Mouse (Mus musculus) common myeloid progenitor, adult 5-6 weeks (primary cell): ENCODE measurements at regions not wholly inside any gene's neighbourhood (a gene's known extent, or its start where the extent isn't known, plus 50 kb on each side); places are given as distances from the start of the nearest gene placed in this dataset.

Experiments
- ATAC-seq: replicated peaks from 2 replicates; pipeline ENCODE4 v1.8.0; 2016; ENCODE audit warnings: low read depth, mild to moderate bottlenecking, moderate TSS enrichment, inconsistent platforms; ENCODE audit not compliant: poor library complexity, severe bottlenecking

GRCm38 (mm10) chr1:190639846-190640245 lies 271.7 kb downstream of the Rps6kc1 start:
- ATAC-seq = no peak

GRCm38 (mm10) chr1:190634935-190635334 lies 276.6 kb downstream of the Rps6kc1 start:
- ATAC-seq = no peak

GRCm38 (mm10) chr1:190631641-190632040 lies 279.9 kb downstream of the Rps6kc1 start:
- ATAC-seq = no peak

GRCm38 (mm10) chr1:190630193-190630592 lies 281.4 kb downstream of the Rps6kc1 start:
- no peak for ATAC-seq

- ATAC-seq = no peak
These were observed 287.7 kb downstream of the Rps6kc1 start for GRCm38 (mm10) chr1:190623916-190624315.

- no peak for ATAC-seq
These were observed 311.1 kb downstream of the Rps6kc1 start for GRCm38 (mm10) chr1:190600425-190600824.

GRCm38 (mm10) chr1:190599622-190600021 lies 311.9 kb downstream of the Rps6kc1 start:
- no peak for ATAC-seq

GRCm38 (mm10) chr1:190596209-190596608 lies 315.4 kb downstream of the Rps6kc1 start:
- no peak for ATAC-seq

- no peak for ATAC-seq
These were observed 319.9 kb downstream of the Rps6kc1 start for GRCm38 (mm10) chr1:190591621-190592020.

- no peak for ATAC-seq
These were observed 322.0 kb downstream of the Rps6kc1 start for GRCm38 (mm10) chr1:190589586-190589985.

GRCm38 (mm10) chr1:190583272-190583671 lies 328.3 kb downstream of the Rps6kc1 start:
- ATAC-seq = no peak

GRCm38 (mm10) chr1:190580653-190581052 lies 330.9 kb downstream of the Rps6kc1 start:
- no peak for ATAC-seq

- ATAC-seq = no peak
These were observed 340.6 kb downstream of the Rps6kc1 start for GRCm38 (mm10) chr1:190570981-190571380.

GRCm38 (mm10) chr1:190570563-190570962 lies 341.0 kb downstream of the Rps6kc1 start:
- ATAC-seq = no peak

GRCm38 (mm10) chr1:190566744-190567143 lies 344.8 kb downstream of the Rps6kc1 start:
- ATAC-seq = no peak

GRCm38 (mm10) chr1:190562865-190563457 lies 348.6 kb downstream of the Rps6kc1 start:
- no peak for ATAC-seq

GRCm38 (mm10) chr1:190560086-190560485 lies 351.5 kb downstream of the Rps6kc1 start:
- ATAC-seq = no peak

- no peak for ATAC-seq
These were observed 369.7 kb downstream of the Rps6kc1 start for GRCm38 (mm10) chr1:190541892-190542291.

GRCm38 (mm10) chr1:190532879-190533676 lies 362.6 kb upstream of the Prox1 start:
- no peak for ATAC-seq

- no peak for ATAC-seq
These were observed 360.7 kb upstream of the Prox1 start for GRCm38 (mm10) chr1:190531224-190531623.

- no peak for ATAC-seq
These were observed 359.6 kb upstream of the Prox1 start for GRCm38 (mm10) chr1:190530079-190530478.
